8 mouse cellular contexts compared by ENCODE assay signal in the genomic region with DNA sequence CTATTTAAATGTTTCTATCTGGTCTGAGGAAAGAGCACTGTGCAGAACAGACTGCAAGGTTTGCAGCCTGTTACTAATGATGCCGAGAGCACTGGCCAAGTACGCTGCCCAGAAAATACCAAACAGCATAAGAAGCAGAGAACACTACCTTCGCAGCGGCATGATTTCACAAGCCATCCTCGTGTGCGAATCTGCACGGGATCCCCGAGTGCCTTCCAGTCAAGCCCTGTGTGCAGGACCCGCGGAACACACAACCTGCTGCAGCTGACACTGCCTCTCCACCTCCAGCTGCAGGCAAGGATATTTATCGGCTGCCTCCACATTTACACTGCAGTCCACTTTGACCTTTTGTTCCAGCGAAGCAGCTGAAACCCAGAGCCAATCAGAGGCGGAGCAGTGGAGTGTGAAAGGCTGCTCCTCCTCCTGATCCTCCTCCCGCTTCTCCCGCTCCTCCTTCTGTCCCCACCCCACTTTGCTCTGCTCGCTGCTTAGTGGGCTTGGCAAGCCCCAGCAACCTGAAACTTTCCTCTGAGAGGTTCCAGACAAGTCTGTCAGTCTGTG. TPM values are rescaled to one million over a fixed set of nuclear protein-coding genes. Genes with fewer than 3 reads are reported as not detected.
DNase-seq lines count a peak whose midpoint lies in the region; ATAC-seq and TF ChIP-seq lines count a peak whose summit lies in the region.

TSS of gene Fam13a (minus strand) at position 386 of the 561 bp plus-strand sequence.

- H3ac ChIP-seq in C2C12 (ENCODE audit: control insufficient read depth, insufficient read length, low read depth): peak within 1 kb of the TSS; percentile 59

- TF ChIP-seq CTCF in C2C12 (IDR thresholded peaks at IDR 0.05; ENCODE audit: control insufficient read depth, insufficient read depth, insufficient read length): no peak
- TF ChIP-seq CTCF in kidney, postnatal 0 days (IDR thresholded peaks at IDR 0.05; ENCODE audit: low read depth): no peak
- no peak for TF ChIP-seq CTCF in midbrain, postnatal 0 days (IDR thresholded peaks at IDR 0.05)
- TF ChIP-seq CTCF in stomach, postnatal 0 days (IDR thresholded peaks at IDR 0.05; ENCODE audit: low read depth): peak; percentile 8; the same call in 1 of the 2 replicates

- H3K9ac ChIP-seq in heart, embryonic 13.5 days: peak within 1 kb of the TSS; percentile 81
- H3K9ac ChIP-seq in kidney, postnatal 0 days (ENCODE audit: low read depth, low read length): peak within 1 kb of the TSS; percentile 46; the same call in 1 of the 2 replicates
- H3K9ac ChIP-seq in midbrain, postnatal 0 days (replicated peaks; ENCODE audit: low read length, poor library complexity, severe bottlenecking): peak within 1 kb of the TSS; percentile 51
- peak within 1 kb of the TSS; percentile 52 for H3K9ac ChIP-seq in stomach, postnatal 0 days (ENCODE audit: low read length)

- peak; percentile 49 for DNase-seq in fibroblast of lung, adult 2 months (ENCODE audit: low read depth)
- DNase-seq in kidney, postnatal 0 days (ENCODE audit: low spot score): peak; percentile 98
- DNase-seq in liver: peak; percentile 74
- peak; percentile 95 for DNase-seq in midbrain, postnatal 0 days (ENCODE audit: low spot score)
- DNase-seq in stomach, postnatal 0 days (ENCODE audit: low spot score): peak; percentile 87

- H3K27ac ChIP-seq in brown adipose tissue, adult 24 weeks (replicated peaks; ENCODE audit: low read depth, low read length): peak within 1 kb of the TSS; percentile 72
- H3K27ac ChIP-seq in heart, embryonic 13.5 days (replicated peaks): peak within 1 kb of the TSS; percentile 82
- H3K27ac ChIP-seq in kidney, postnatal 0 days: peak within 1 kb of the TSS; percentile 71
- peak within 1 kb of the TSS; percentile 77 for H3K27ac ChIP-seq in midbrain, postnatal 0 days (ENCODE audit: low read depth, low read length)
- H3K27ac ChIP-seq in stomach, postnatal 0 days (replicated peaks): peak within 1 kb of the TSS; percentile 81

- H3K4me1 ChIP-seq in brown adipose tissue, adult 24 weeks (ENCODE audit: control insufficient read depth, insufficient read depth, insufficient read length, low read length): peaks cover 3% of the 10 kb centered on the region; the same call in 1 of the 2 replicates
- peaks cover 15% of the 10 kb centered on the region for H3K4me1 ChIP-seq in heart, embryonic 13.5 days
- H3K4me1 ChIP-seq in kidney, postnatal 0 days (replicated peaks; ENCODE audit: insufficient read depth, low read length): no peaks in the 10 kb centered on the region
- H3K4me1 ChIP-seq in midbrain, postnatal 0 days (ENCODE audit: insufficient read depth, low read length): no peaks in the 10 kb centered on the region
- no peaks in the 10 kb centered on the region for H3K4me1 ChIP-seq in stomach, postnatal 0 days (replicated peaks; ENCODE audit: control insufficient read depth, insufficient read depth)

- H3K4me2 ChIP-seq in heart, embryonic 13.5 days: peak within 1 kb of the TSS; percentile 74
- H3K4me2 ChIP-seq in kidney, postnatal 0 days (ENCODE audit: low read length): peak within 1 kb of the TSS; percentile 56
- peak within 1 kb of the TSS; percentile 68 for H3K4me2 ChIP-seq in midbrain, postnatal 0 days (ENCODE audit: low read depth, low read length, poor library complexity, severe bottlenecking)
- H3K4me2 ChIP-seq in stomach, postnatal 0 days (replicated peaks; ENCODE audit: low read depth): peak within 1 kb of the TSS; percentile 54

- H3K9me3 ChIP-seq in heart, embryonic 13.5 days: no peaks in the 10 kb centered on the region
- no peaks in the 10 kb centered on the region for H3K9me3 ChIP-seq in kidney, postnatal 0 days (replicated peaks; ENCODE audit: low read length)
- H3K9me3 ChIP-seq in midbrain, postnatal 0 days (ENCODE audit: low read length): no peaks in the 10 kb centered on the region
- no peaks in the 10 kb centered on the region for H3K9me3 ChIP-seq in stomach, postnatal 0 days (ENCODE audit: control insufficient read depth, low read length)

- no peaks in the 10 kb centered on the region for H3K27me3 ChIP-seq in C2C12 (ENCODE audit: control insufficient read depth, insufficient read depth, insufficient read length)
- no peaks in the 10 kb centered on the region for H3K27me3 ChIP-seq in heart, embryonic 13.5 days (replicated peaks)
- H3K27me3 ChIP-seq in kidney, postnatal 0 days (ENCODE audit: insufficient read depth, low read length): no peaks in the 10 kb centered on the region
- no peaks in the 10 kb centered on the region for H3K27me3 ChIP-seq in midbrain, postnatal 0 days (ENCODE audit: insufficient read depth, low read length)
- no peaks in the 10 kb centered on the region for H3K27me3 ChIP-seq in stomach, postnatal 0 days (ENCODE audit: control insufficient read depth, insufficient read depth, low read length)

- peak; percentile 95 for ATAC-seq in heart, embryonic 13.5 days (ENCODE audit: extremely low read depth, insufficient number of reproducible peaks, low FRiP score, low TSS enrichment)
- ATAC-seq in kidney, postnatal 0 days (replicated peaks; ENCODE audit: low FRiP score, low read depth): peak; percentile 99
- peak; percentile 98 for ATAC-seq in midbrain, postnatal 0 days (ENCODE audit: low FRiP score)
- ATAC-seq in stomach, postnatal 0 days (ENCODE audit: low FRiP score, low TSS enrichment): peak; percentile 97

- under 1% methylated on average over 16 of the region's 16 CpGs for whole genome bisulfite sequencing in heart, embryonic 13.5 days
- WGBS in kidney, postnatal 0 days: 0% methylated on average over 16 of the region's 16 CpGs
- WGBS in midbrain, postnatal 0 days: 1% methylated on average over 15 of the region's 16 CpGs
- WGBS in stomach, postnatal 0 days: under 1% methylated on average over 16 of the region's 16 CpGs

- TF ChIP-seq EP300 in stomach, postnatal 0 days (optimal IDR thresholded peaks at IDR 0.05): no peak

- H3K36me3 ChIP-seq in C2C12 (ENCODE audit: control insufficient read depth, insufficient read depth): no peaks in the 10 kb centered on the region
- no peaks in the 10 kb centered on the region for H3K36me3 ChIP-seq in heart, embryonic 13.5 days
- no peaks in the 10 kb centered on the region for H3K36me3 ChIP-seq in kidney, postnatal 0 days (ENCODE audit: insufficient read depth, low read length)
- no peaks in the 10 kb centered on the region for H3K36me3 ChIP-seq in midbrain, postnatal 0 days (ENCODE audit: insufficient read depth, low read length)
- H3K36me3 ChIP-seq in stomach, postnatal 0 days (ENCODE audit: control insufficient read depth, insufficient read depth, low read length): no peaks in the 10 kb centered on the region

- peak within 1 kb of the TSS; percentile 18 for H3K4me3 ChIP-seq in C2C12 (ENCODE audit: insufficient read depth, poor library complexity, severe bottlenecking)
- H3K4me3 ChIP-seq in brown adipose tissue, adult 24 weeks (ENCODE audit: insufficient read depth, low read depth, low read length): peak within 1 kb of the TSS; percentile 78
- H3K4me3 ChIP-seq in heart, embryonic 13.5 days: peak within 1 kb of the TSS; percentile 62
- H3K4me3 ChIP-seq in kidney, postnatal 0 days (replicated peaks; ENCODE audit: low read depth, low read length): peak within 1 kb of the TSS; percentile 39
- peak within 1 kb of the TSS; percentile 61 for H3K4me3 ChIP-seq in midbrain, postnatal 0 days (ENCODE audit: low read depth, low read length)
- H3K4me3 ChIP-seq in stomach, postnatal 0 days (ENCODE audit: low read depth, low read length): peak within 1 kb of the TSS; percentile 53

- no peaks in the 10 kb centered on the region for H3K79me2 ChIP-seq in C2C12 (ENCODE audit: control insufficient read depth, insufficient read depth)

- H3K79me3 ChIP-seq in C2C12 (ENCODE audit: low read depth): no peaks in the 10 kb centered on the region

TF ChIP-seq in C2C12, 6 proteins besides CTCF, POLR2A, EP300 and RAD21:
- TF ChIP-seq CEBPB (IDR thresholded peaks at IDR 0.05; ENCODE audit: low read depth) (no peak), USF1 (IDR thresholded peaks at IDR 0.05; ENCODE audit: low read depth) (no peak), MAX (IDR thresholded peaks at IDR 0.05) (no peak), MYOG (IDR thresholded peaks at IDR 0.05; ENCODE audit: control insufficient read depth, extremely low read depth, insufficient read length) (no peak)
TF ChIP-seq in C2C12: peak in this region for 0.

RNA-seq across cellular contexts. Expression of gene Fam13a, which starts in this region (rescaled TPM):
- polyA plus RNA-seq in C2C12 (2012; fragmentation: generic; extraction: Trizol): 0.12 TPM
- 80.3 and 118 TPM in 2 replicates for polyA plus RNA-seq in brown adipose tissue, adult 24 weeks (2012; ENCODE audit: insufficient read depth, insufficient read length, missing spikeins)
- 5.7 and 7.1 TPM in 2 replicates for polyA plus RNA-seq in heart, embryonic 13.5 days (2015; fragmentation: Nextera tagmentation; extraction: Ambion mirVana)
- 13.5 and 15.9 TPM in 2 replicates for polyA plus RNA-seq in kidney, postnatal 0 days (2015; fragmentation: Nextera tagmentation; extraction: Ambion mirVana)
- 3.6 and 4.3 TPM in 2 replicates for total RNA-seq in midbrain, postnatal 0 days (2014; rRNA removed)
- 8.8 and 13.7 TPM in 2 replicates for polyA plus RNA-seq in midbrain, postnatal 0 days (2015; fragmentation: Nextera tagmentation; extraction: Ambion mirVana)
- polyA plus RNA-seq in stomach, postnatal 0 days (2015; fragmentation: Nextera tagmentation; extraction: Ambion mirVana): 8.0 and 8.4 TPM in 2 replicates

Comparison
In these comparisons a context has a peak if more than half of its experiments do, and no peak if none do; other contexts are left out.
1. Peak in every context shown above with its lines: DNase-seq, ATAC-seq, H3K4me3 ChIP-seq and H3K27ac ChIP-seq.
2. H3K4me3 ChIP-seq: peak in every context shown above with its lines; median percentile 78 in brown adipose tissue, adult 24 weeks; 62 in heart, embryonic 13.5 days; 61 in midbrain, postnatal 0 days; 53 in stomach, postnatal 0 days; 39 in kidney, postnatal 0 days; 18 in C2C12.